ENCODE assay signal across 11 mouse cellular contexts in genomic region chr11:93273906-93274305, GRCm38 (mm10).
DNase-seq lines count a peak whose midpoint lies in the region; ATAC-seq and TF ChIP-seq lines count a peak whose summit lies in the region.
"Had no signal": no experiment of that assay in that cellular context is flagged by ENCODE, and none has a peak within 500 bp of the region (broad histone marks: within the 10 kb centered on the region; RNA-seq: fewer than 3 reads in every experiment).

No protein-coding gene starts in this region.

- no peak for TF ChIP-seq EP300 in stomach, postnatal 0 days (optimal IDR thresholded peaks at IDR 0.05)

- ATAC-seq in heart, embryonic 11.5 days (replicated peaks; ENCODE audit: insufficient number of reproducible peaks, low FRiP score, low TSS enrichment): no peak; the same call in 1 of the 2 replicates
- ATAC-seq in limb, embryonic 13.5 days (ENCODE audit: low FRiP score, low read depth): peak; percentile 66
- no peak for ATAC-seq in stomach, postnatal 0 days (ENCODE audit: low FRiP score, low TSS enrichment)
- ATAC-seq: midbrain, embryonic 16.5 days; Patski had no signal

- no peak overlapping the region for H3K4me3 ChIP-seq in heart, embryonic 11.5 days (ENCODE audit: low read depth, low read length)
- no peak overlapping the region for H3K4me3 ChIP-seq in limb, embryonic 13.5 days
- H3K4me3 ChIP-seq in limb, embryonic 10.5 days: no peak overlapping the region
- H3K4me3 ChIP-seq in stomach, postnatal 0 days (ENCODE audit: low read depth, low read length): no peak overlapping the region
- H3K4me3 ChIP-seq: hindbrain, embryonic 12.5 days had no signal

- no peak overlapping the region for H3K27ac ChIP-seq in heart, embryonic 11.5 days (ENCODE audit: low read depth, low read length)
- H3K27ac ChIP-seq in limb, embryonic 13.5 days: no peak overlapping the region
- no peak overlapping the region for H3K27ac ChIP-seq in limb, embryonic 10.5 days
- H3K27ac ChIP-seq in stomach, postnatal 0 days (replicated peaks): no peak overlapping the region
- H3K27ac ChIP-seq: hindbrain, embryonic 12.5 days had no signal

- TF ChIP-seq CTCF in stomach, postnatal 0 days (IDR thresholded peaks at IDR 0.05; ENCODE audit: low read depth): no peak

- H3K36me3 ChIP-seq in heart, embryonic 11.5 days (ENCODE audit: control insufficient read depth, insufficient read depth, low read length): no peaks in the 10 kb centered on the region
- H3K36me3 ChIP-seq in limb, embryonic 13.5 days: no peaks in the 10 kb centered on the region
- no peaks in the 10 kb centered on the region for H3K36me3 ChIP-seq in limb, embryonic 10.5 days
- no peaks in the 10 kb centered on the region for H3K36me3 ChIP-seq in stomach, postnatal 0 days (ENCODE audit: control insufficient read depth, insufficient read depth, low read length)
- H3K36me3 ChIP-seq: hindbrain, embryonic 12.5 days had no signal

- no peaks in the 10 kb centered on the region for H3K4me1 ChIP-seq in heart, embryonic 11.5 days (ENCODE audit: control insufficient read depth, insufficient read depth, low read length)
- 0 out of 2 replicates have a peak, but pooled peaks cover 6% of the 10 kb centered on the region for H3K4me1 ChIP-seq in limb, embryonic 13.5 days
- no peaks in the 10 kb centered on the region for H3K4me1 ChIP-seq in limb, embryonic 10.5 days
- no peaks in the 10 kb centered on the region for H3K4me1 ChIP-seq in stomach, postnatal 0 days (replicated peaks; ENCODE audit: control insufficient read depth, insufficient read depth)

- no peaks in the 10 kb centered on the region for H3K27me3 ChIP-seq in heart, embryonic 11.5 days (ENCODE audit: control insufficient read depth, insufficient read depth, low read length)
- H3K27me3 ChIP-seq in limb, embryonic 13.5 days: no peaks in the 10 kb centered on the region
- H3K27me3 ChIP-seq in limb, embryonic 10.5 days (ENCODE audit: low read depth, poor library complexity, severe bottlenecking): no peaks in the 10 kb centered on the region
- no peaks in the 10 kb centered on the region for H3K27me3 ChIP-seq in stomach, postnatal 0 days (ENCODE audit: control insufficient read depth, insufficient read depth, low read length)
- H3K27me3 ChIP-seq: hindbrain, embryonic 12.5 days; Patski had no signal

- no peak overlapping the region for H3K4me2 ChIP-seq in heart, embryonic 11.5 days
- H3K4me2 ChIP-seq in limb, embryonic 13.5 days (replicated peaks): no peak overlapping the region
- no peak overlapping the region for H3K4me2 ChIP-seq in stomach, postnatal 0 days (replicated peaks; ENCODE audit: low read depth)
- H3K4me2 ChIP-seq: hindbrain, embryonic 12.5 days had no signal

- H3K9me3 ChIP-seq in heart, embryonic 11.5 days (replicated peaks; ENCODE audit: control insufficient read depth, low read length): no peaks in the 10 kb centered on the region
- H3K9me3 ChIP-seq in limb, embryonic 13.5 days: no peaks in the 10 kb centered on the region
- H3K9me3 ChIP-seq in limb, embryonic 10.5 days (replicated peaks): no peaks in the 10 kb centered on the region
- H3K9me3 ChIP-seq in stomach, postnatal 0 days (ENCODE audit: control insufficient read depth, low read length): no peaks in the 10 kb centered on the region
- H3K9me3 ChIP-seq: hindbrain, embryonic 12.5 days had no signal

- 25% methylated on average over 6 of the region's 6 CpGs for WGBS in heart, embryonic 11.5 days (ENCODE audit: insufficient replicate concordance)
- 46% methylated on average over 6 of the region's 6 CpGs for WGBS in limb, embryonic 13.5 days
- 67% methylated on average over 6 of the region's 6 CpGs for WGBS in limb, embryonic 10.5 days
- WGBS in stomach, postnatal 0 days: 33% methylated on average over 6 of the region's 6 CpGs

- no peak overlapping the region for H3K9ac ChIP-seq in heart, embryonic 11.5 days (ENCODE audit: low read depth, low read length)
- H3K9ac ChIP-seq in limb, embryonic 13.5 days: no peak overlapping the region
- H3K9ac ChIP-seq in stomach, postnatal 0 days (ENCODE audit: low read length): no peak overlapping the region
- H3K9ac ChIP-seq: hindbrain, embryonic 12.5 days had no signal

- DNase-seq in heart, adult 11 months: peak; percentile 80
- no peak for DNase-seq in limb, embryonic 10.5 days (ENCODE audit: low spot score)
- DNase-seq in left cerebral cortex, adult 18-20 months (ENCODE audit: low spot score in 2 of 2): peak; percentile 43 to 55
- DNase-seq in right cerebral cortex, postnatal 4 days: peak; percentile 18
- no peak for DNase-seq in stomach, postnatal 0 days (ENCODE audit: low spot score)
- DNase-seq in urinary bladder, postnatal 4 days (ENCODE audit: low spot score in 2 of 2): no peak

Comparison
In these comparisons a context has a peak if more than half of its experiments do, and no peak if none do; other contexts are left out.
1. DNase-seq: peak in heart, adult 11 months (single experiment), left cerebral cortex, adult 18-20 months (2 of 2) and right cerebral cortex, postnatal 4 days (single experiment); none in limb, embryonic 10.5 days (single experiment), stomach, postnatal 0 days (single experiment) and urinary bladder, postnatal 4 days (0 of 2).